Mouse (Mus musculus) spleen, adult 2 months (tissue): ENCODE data around the gene St6galnac3.

Experiments used
- CTCF ChIP-seq: fragments of 200-500 bp; IDR thresholded peaks from 2 replicates; pipeline ENCODE4 v1.5.1; 2011; ENCODE audit warnings: mild to moderate bottlenecking, inconsistent platforms; ENCODE audit not compliant: insufficient read depth, insufficient read length, insufficient replicate concordance; ENCODE audit errors: extremely low read depth
- POLR2A ChIP-seq: fragments of 200-500 bp; IDR thresholded peaks from 2 replicates; pipeline ENCODE4 v1.6.1; 2011; ENCODE audit warnings: low read depth, low read length, inconsistent platforms

DNA sequence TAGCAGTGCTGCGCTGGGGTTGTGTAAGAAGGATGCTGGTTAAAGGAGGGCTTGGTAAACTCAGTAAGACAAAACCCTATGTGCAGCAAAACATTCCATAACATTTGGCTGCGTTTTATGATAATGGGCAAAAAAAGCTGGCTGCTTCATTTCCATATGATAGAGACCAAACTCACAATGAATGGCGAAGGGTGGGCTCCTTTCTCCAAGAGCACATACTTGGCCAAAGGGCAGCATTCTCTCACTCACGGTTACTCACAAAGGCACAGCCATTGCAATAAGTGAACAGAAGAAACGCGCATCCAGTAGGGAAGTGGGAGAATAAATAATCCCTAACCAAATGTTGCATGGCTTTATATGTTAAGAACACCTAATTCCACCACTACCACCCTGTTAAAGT is 437.9 kb downstream of the St6galnac3 start:
- TF ChIP-seq POLR2A (no peak), CTCF (no peak)
